Mouse (Mus musculus): ENCODE results near the gene Cbs.

GRCm38 (mm10) chr17:31594590-31594989, 42.4 kb downstream of the Cbs start:
- TF ChIP-seq CTCF (IDR thresholded peaks at IDR 0.05; ENCODE audit: low read depth) (no peak), EP300 (IDR thresholded peaks at IDR 0.05; ENCODE audit: low read depth) (no peak)

Data from liver, postnatal 0 days (tissue).